Mouse (Mus musculus) spleen, adult 2 months (tissue): Measurements from ENCODE around the gene Phox2b. TPM values are rescaled to one million over a fixed set of nuclear protein-coding genes. Genes with fewer than 3 reads are reported as not detected.

Experiments used
- DNase-seq, 2 experiments: peaks; one replicate each; pipeline versions ENCODE4 v3.0.0 to v3.0.0-alpha.2; 2012 to 2021; ENCODE audit warnings: low spot score in 2 of 2, low read depth in 1 of 2
- H3K27ac ChIP-seq: fragments of 200-500 bp; 2 replicates; pipeline ENCODE4 v1.5.1; 2012; ENCODE audit warnings: low read length, inconsistent platforms; ENCODE audit not compliant: insufficient read depth
- H3K27me3 ChIP-seq: fragments of 200-500 bp; 2 replicates; pipeline ENCODE4 v1.6.1; 2012; ENCODE audit warnings: mild to moderate bottlenecking, moderate library complexity, low read length, inconsistent platforms; ENCODE audit not compliant: control insufficient read depth, insufficient read depth
- H3K36me3 ChIP-seq: fragments of 200-500 bp; 2 replicates; pipeline ENCODE4 v1.6.1; 2012; ENCODE audit warnings: mild to moderate bottlenecking, low read length, inconsistent platforms; ENCODE audit not compliant: control insufficient read depth, insufficient read depth
- H3K4me1 ChIP-seq: fragments of 200-500 bp; 2 replicates; pipeline ENCODE4 v1.6.1; 2011; ENCODE audit warnings: inconsistent platforms; ENCODE audit not compliant: control insufficient read depth, insufficient read depth, insufficient read length
- H3K4me3 ChIP-seq: fragments of 200-500 bp; 2 replicates; pipeline ENCODE4 v1.5.1; 2011; ENCODE audit warnings: mild to moderate bottlenecking, inconsistent platforms; ENCODE audit not compliant: insufficient read depth, insufficient read length; ENCODE audit errors: extremely low read depth
- CTCF ChIP-seq: fragments of 200-500 bp; IDR thresholded peaks from 2 replicates; pipeline ENCODE4 v1.5.1; 2011; ENCODE audit warnings: mild to moderate bottlenecking, inconsistent platforms; ENCODE audit not compliant: insufficient read depth, insufficient read length, insufficient replicate concordance; ENCODE audit errors: extremely low read depth
- POLR2A ChIP-seq: fragments of 200-500 bp; IDR thresholded peaks from 2 replicates; pipeline ENCODE4 v1.6.1; 2011; ENCODE audit warnings: low read depth, low read length, inconsistent platforms
- WGBS: fragments of 180-500 bp; shearing (Covaris S2); methylation state at CpG from one replicate; pipeline ENCODE4 v1.1.7; 2018; 5-methylcytosine and 5-hydroxymethylcytosine counted together
- polyA plus RNA-seq: library from polyadenylated mRNA; depleted of rRNA; stranded (reverse); fragments of >200 nt; gene quantifications from 2 replicates; pipeline ENCODE4 v1.2.3, GENCODE M21; 2012

The Phox2b gene
- polyA plus RNA-seq, 1 experiment: not detected

GRCm38 (mm10) chr5:67103016-67103415, 3.9 kb upstream of the Phox2b start:
- Histone ChIP-seq H3K4me1 (no peaks in the 10 kb centered on the region), H3K27ac (no peak overlapping the region), H3K4me3 (no peak overlapping the region), H3K27me3 (peaks cover 16% of the 10 kb centered on the region), H3K36me3 (no peaks in the 10 kb centered on the region)
- DNase-seq: no peak
- 10% methylated on average over 3 of the region's 3 CpGs for WGBS
- no peak for TF ChIP-seq POLR2A
- no peak for TF ChIP-seq CTCF

GRCm38 (mm10) chr5:67101793-67102600, 2.9 kb upstream of the Phox2b start:
- Histone ChIP-seq H3K4me1 (no peaks in the 10 kb centered on the region), H3K36me3 (no peaks in the 10 kb centered on the region), H3K27ac (no peak overlapping the region), H3K4me3 (no peak overlapping the region), H3K27me3 (peaks cover 21% of the 10 kb centered on the region)
- no peak for DNase-seq
- WGBS: 14% methylated on average over 28 of the region's 28 CpGs
- TF ChIP-seq POLR2A: no peak
- no peak for TF ChIP-seq CTCF

GRCm38 (mm10) chr5:67101395-67101760, 2.3 kb upstream of the Phox2b start:
- WGBS: 12% methylated on average over 9 of the region's 9 CpGs
- TF ChIP-seq CTCF: no peak
- TF ChIP-seq POLR2A: no peak
- Histone ChIP-seq H3K27ac (no peak overlapping the region), H3K27me3 (peaks cover 21% of the 10 kb centered on the region), H3K4me1 (no peaks in the 10 kb centered on the region; the same call in 1 of the 2 replicates), H3K36me3 (no peaks in the 10 kb centered on the region), H3K4me3 (no peak overlapping the region)
- no peak for DNase-seq

- no peaks in the 10 kb centered on the region for H3K36me3 ChIP-seq
- no peak overlapping the region for H3K4me3 ChIP-seq
- no peak for DNase-seq
- 11% methylated on average over 34 of the region's 34 CpGs for WGBS
- peaks cover 26% of the 10 kb centered on the region for H3K27me3 ChIP-seq
- H3K4me1 ChIP-seq: no peaks in the 10 kb centered on the region; the same call in 1 of the 2 replicates
- TF ChIP-seq POLR2A (no peak), CTCF (no peak)
- H3K27ac ChIP-seq: no peak overlapping the region
Measured at GRCm38 (mm10) chr5:67100564-67101394, 1.7 kb upstream of the Phox2b start.

GRCm38 (mm10) chr5:67099393-67100271, 531 bp upstream of the Phox2b start:
- no peaks in the 10 kb centered on the region; the same call in 1 of the 2 replicates for H3K4me1 ChIP-seq
- peaks cover 29% of the 10 kb centered on the region for H3K27me3 ChIP-seq
- no peak for TF ChIP-seq CTCF
- TF ChIP-seq POLR2A: no peak
- H3K36me3 ChIP-seq: no peaks in the 10 kb centered on the region
- no peak overlapping the region for H3K27ac ChIP-seq
- no peak for DNase-seq
- no peak overlapping the region for H3K4me3 ChIP-seq
- 7% methylated on average over 32 of the region's 32 CpGs for WGBS

GRCm38 (mm10) chr5:67098051-67098732, 909 bp downstream of the Phox2b start:
- H3K4me1 ChIP-seq: no peaks in the 10 kb centered on the region; the same call in 1 of the 2 replicates
- no peaks in the 10 kb centered on the region for H3K36me3 ChIP-seq
- H3K27me3 ChIP-seq: peaks cover 33% of the 10 kb centered on the region
- no peak overlapping the region for H3K27ac ChIP-seq
- DNase-seq: no peak
- TF ChIP-seq POLR2A (no peak), CTCF (no peak)
- no peak overlapping the region for H3K4me3 ChIP-seq
- 11% methylated on average over 23 of the region's 23 CpGs for WGBS
